Mouse (Mus musculus): ENCODE results near the gene Gm38392. TPM values are rescaled to one million over a fixed set of nuclear protein-coding genes. Genes with fewer than 3 reads are reported as not detected.
A peak's percentile ranks its signal among the peaks of the same experiment; 100 is the strongest.

Gene Gm38392
- polyA plus RNA-seq, 1 experiment, result not detected

DNA sequence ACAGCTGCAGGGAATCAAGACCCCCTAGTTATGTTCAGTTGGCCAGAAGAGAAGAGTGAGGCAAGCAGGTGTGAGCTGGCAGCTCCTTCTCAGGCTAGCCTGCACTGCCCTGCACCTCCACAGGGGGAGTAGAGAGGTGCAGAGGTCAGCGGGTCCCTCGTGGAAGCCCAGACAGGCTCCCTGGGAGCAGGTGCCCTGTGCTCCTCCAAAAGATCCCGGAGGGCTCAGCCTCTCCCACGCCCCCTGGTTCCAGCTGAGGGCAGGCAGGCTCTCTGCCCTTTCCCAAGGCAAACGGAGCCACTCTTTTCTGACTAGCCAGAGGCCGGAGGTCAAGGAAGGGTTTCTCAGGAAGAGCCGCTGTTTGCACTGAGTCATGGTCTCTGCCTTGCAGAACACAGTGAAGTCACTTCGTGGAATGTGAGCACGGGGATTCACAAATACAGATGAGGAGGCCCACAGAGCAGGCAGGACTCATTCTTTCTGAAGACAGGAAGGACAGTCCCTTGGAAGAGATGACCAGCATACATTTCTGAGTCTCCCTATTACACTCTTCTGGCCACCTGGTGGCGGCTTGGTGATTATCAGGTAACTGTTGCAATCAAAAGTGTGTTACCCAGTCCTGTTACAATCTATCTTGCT, 49.3 kb downstream of the Gm38392 start:
- Histone ChIP-seq H3K4me3 (ENCODE audit: insufficient read depth, low read length) (no peak overlapping the region), H3K4me1 (ENCODE audit: control insufficient read depth, insufficient read depth, low read length) (no peaks in the 10 kb centered on the region), H3K27ac (ENCODE audit: insufficient read depth, low read length) (no peak overlapping the region)
- peak; percentile 33; the same call in 1 of the 2 replicates for TF ChIP-seq CTCF (IDR thresholded peaks at IDR 0.05; ENCODE audit: borderline replicate concordance, insufficient read depth, low read length)
- TF ChIP-seq POLR2A (IDR thresholded peaks at IDR 0.05; ENCODE audit: low read depth, low read length), result no peak

- Histone ChIP-seq H3K4me3 (ENCODE audit: insufficient read depth, low read length) (no peak overlapping the region), H3K4me1 (ENCODE audit: control insufficient read depth, insufficient read depth, low read length) (no peaks in the 10 kb centered on the region), H3K27ac (ENCODE audit: insufficient read depth, low read length) (no peak overlapping the region)
- TF ChIP-seq CTCF (IDR thresholded peaks at IDR 0.05; ENCODE audit: borderline replicate concordance, insufficient read depth, low read length) (no peak), POLR2A (IDR thresholded peaks at IDR 0.05; ENCODE audit: low read depth, low read length) (no peak)
Observed at GRCm38 (mm10) chr3:88237161-88237555, 49.9 kb downstream of the Gm38392 start.

DNA sequence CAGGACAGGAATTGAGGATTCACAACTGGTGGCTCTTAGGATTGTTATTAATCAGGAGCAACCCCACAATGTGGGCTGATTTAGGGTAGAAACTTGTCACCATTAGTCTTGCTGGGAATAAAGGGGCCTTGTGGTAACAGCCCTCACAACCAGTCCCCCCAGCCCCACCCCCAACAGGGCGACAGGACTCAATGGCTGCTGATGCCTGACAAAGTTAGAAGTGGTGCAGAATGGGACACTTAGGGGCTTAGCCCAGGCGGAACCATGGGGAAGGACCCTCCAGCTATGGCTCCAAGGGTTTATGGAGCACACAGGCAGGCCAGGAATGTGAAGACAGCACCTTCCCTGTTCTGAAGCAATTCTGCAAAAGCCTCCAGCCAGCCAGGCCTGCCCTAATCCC, 51.4 kb downstream of the Gm38392 start:
- H3K27ac ChIP-seq (ENCODE audit: insufficient read depth, low read length), result no peak overlapping the region
- no peak overlapping the region for H3K4me3 ChIP-seq (ENCODE audit: insufficient read depth, low read length)
- no peak for TF ChIP-seq POLR2A (IDR thresholded peaks at IDR 0.05; ENCODE audit: low read depth, low read length)
- TF ChIP-seq CTCF (IDR thresholded peaks at IDR 0.05; ENCODE audit: borderline replicate concordance, insufficient read depth, low read length), result no peak
- H3K4me1 ChIP-seq (ENCODE audit: control insufficient read depth, insufficient read depth, low read length), result no peaks in the 10 kb centered on the region

DNA sequence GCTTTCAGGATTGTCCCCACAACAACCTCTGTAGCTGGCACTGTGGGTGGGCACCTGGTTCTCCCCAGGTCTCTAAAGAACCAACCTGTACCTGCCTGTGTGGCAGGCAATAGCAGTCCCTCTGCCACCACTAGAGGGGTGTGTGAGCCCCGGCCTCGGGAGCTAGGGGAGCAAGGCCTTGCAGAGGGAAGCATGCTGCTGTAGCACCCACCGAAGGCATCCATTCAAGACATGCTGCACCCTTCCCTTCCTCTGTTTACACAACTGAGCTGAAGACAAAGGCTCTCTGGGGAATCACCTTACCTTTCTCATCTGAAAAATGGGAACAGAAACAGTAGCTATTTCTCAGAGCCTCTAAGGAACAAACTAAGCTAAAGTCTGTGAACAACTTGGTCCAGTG, 51.8 kb downstream of the Gm38392 start:
- Histone ChIP-seq H3K4me3 (ENCODE audit: insufficient read depth, low read length) (no peak overlapping the region), H3K27ac (ENCODE audit: insufficient read depth, low read length) (no peak overlapping the region), H3K4me1 (ENCODE audit: control insufficient read depth, insufficient read depth, low read length) (no peaks in the 10 kb centered on the region)
- peak; percentile 26; the same call in 1 of the 2 replicates for TF ChIP-seq CTCF (IDR thresholded peaks at IDR 0.05; ENCODE audit: borderline replicate concordance, insufficient read depth, low read length)
- TF ChIP-seq POLR2A (IDR thresholded peaks at IDR 0.05; ENCODE audit: low read depth, low read length), result no peak

GRCm38 (mm10) chr3:88234041-88234440, 53.0 kb downstream of the Gm38392 start:
- TF ChIP-seq POLR2A (IDR thresholded peaks at IDR 0.05; ENCODE audit: low read depth, low read length) (no peak), CTCF (IDR thresholded peaks at IDR 0.05; ENCODE audit: borderline replicate concordance, insufficient read depth, low read length) (no peak)
- H3K4me3 ChIP-seq (ENCODE audit: insufficient read depth, low read length), result no peak overlapping the region
- H3K27ac ChIP-seq (ENCODE audit: insufficient read depth, low read length), result no peak overlapping the region
- H3K4me1 ChIP-seq (ENCODE audit: control insufficient read depth, insufficient read depth, low read length), result no peaks in the 10 kb centered on the region

GRCm38 (mm10) chr3:88232851-88233649, 54.0 kb downstream of the Gm38392 start:
- TF ChIP-seq CTCF (IDR thresholded peaks at IDR 0.05; ENCODE audit: borderline replicate concordance, insufficient read depth, low read length), result no peak
- TF ChIP-seq POLR2A (IDR thresholded peaks at IDR 0.05; ENCODE audit: low read depth, low read length), result no peak
- Histone ChIP-seq H3K4me3 (ENCODE audit: insufficient read depth, low read length) (no peak overlapping the region), H3K27ac (ENCODE audit: insufficient read depth, low read length) (no peak overlapping the region), H3K4me1 (ENCODE audit: control insufficient read depth, insufficient read depth, low read length) (no peaks in the 10 kb centered on the region)

DNA sequence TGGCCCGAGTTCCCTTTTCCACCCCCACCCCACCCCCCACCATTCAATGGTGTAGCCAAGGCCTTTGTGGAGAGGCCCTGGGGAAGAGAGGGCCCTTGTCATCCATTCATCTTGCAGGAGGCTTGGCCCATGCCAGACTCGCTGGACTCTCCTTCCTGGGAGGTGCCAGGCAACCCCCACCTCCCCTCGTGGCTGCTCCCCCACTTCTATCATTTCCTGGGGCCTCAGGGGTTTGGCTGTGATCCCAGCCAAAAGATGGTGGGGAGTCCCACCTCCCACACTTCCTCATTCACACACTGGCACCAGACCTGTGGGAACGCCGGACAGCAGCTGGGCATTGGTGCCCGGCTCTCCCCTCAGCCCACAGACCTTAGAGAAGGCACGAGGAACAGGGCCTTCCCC, 54.7 kb downstream of the Gm38392 start:
- TF ChIP-seq CTCF (IDR thresholded peaks at IDR 0.05; ENCODE audit: borderline replicate concordance, insufficient read depth, low read length), result no peak
- no peak for TF ChIP-seq POLR2A (IDR thresholded peaks at IDR 0.05; ENCODE audit: low read depth, low read length)

GRCm38 (mm10) chr3:88231061-88231641, 55.9 kb downstream of the Gm38392 start:
- Histone ChIP-seq H3K27ac (ENCODE audit: insufficient read depth, low read length) (no peak overlapping the region), H3K4me1 (ENCODE audit: control insufficient read depth, insufficient read depth, low read length) (no peaks in the 10 kb centered on the region)
- TF ChIP-seq POLR2A (IDR thresholded peaks at IDR 0.05; ENCODE audit: low read depth, low read length), result no peak

More for the DNA sequence above, 54.7 kb downstream of the Gm38392 start:
- no peak overlapping the region for H3K4me3 ChIP-seq (ENCODE audit: insufficient read depth, low read length)
- H3K27ac ChIP-seq (ENCODE audit: insufficient read depth, low read length), result no peak overlapping the region
- no peaks in the 10 kb centered on the region for H3K4me1 ChIP-seq (ENCODE audit: control insufficient read depth, insufficient read depth, low read length)

GRCm38 (mm10) chr3:88230262-88231047, 56.6 kb downstream of the Gm38392 start:
- Histone ChIP-seq H3K4me3 (ENCODE audit: insufficient read depth, low read length) (no peak overlapping the region), H3K27ac (ENCODE audit: insufficient read depth, low read length) (no peak overlapping the region), H3K4me1 (ENCODE audit: control insufficient read depth, insufficient read depth, low read length) (no peaks in the 10 kb centered on the region)
- TF ChIP-seq CTCF (IDR thresholded peaks at IDR 0.05; ENCODE audit: borderline replicate concordance, insufficient read depth, low read length) (no peak), POLR2A (IDR thresholded peaks at IDR 0.05; ENCODE audit: low read depth, low read length) (no peak)

More at GRCm38 (mm10) chr3:88231061-88231641, 55.9 kb downstream of the Gm38392 start:
- H3K4me3 ChIP-seq (ENCODE audit: insufficient read depth, low read length), result no peak overlapping the region
